19 mouse cellular contexts compared by ENCODE assay signal in the genomic region with DNA sequence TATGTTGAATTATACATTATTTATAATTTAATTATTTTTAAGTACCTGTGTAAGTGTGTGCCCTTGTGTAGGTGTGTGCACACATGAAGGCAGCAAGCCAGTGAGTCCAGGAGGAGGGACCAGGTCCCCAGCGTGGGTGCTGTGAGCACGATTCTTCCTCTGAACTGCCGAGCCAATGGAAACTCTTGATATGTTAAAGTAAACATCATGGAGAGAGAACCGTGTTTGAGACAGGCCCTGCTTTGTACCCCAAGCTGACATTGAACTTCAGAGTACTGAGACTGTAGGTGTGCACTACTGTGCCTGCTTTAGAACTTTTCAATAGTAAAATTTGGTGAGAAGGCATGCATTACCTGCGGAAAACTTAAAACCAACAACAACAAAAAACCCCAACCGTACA. TPM values are rescaled to one million over a fixed set of nuclear protein-coding genes. Genes with fewer than 3 reads are reported as not detected.
"Had no signal": no experiment of that assay in that cellular context is flagged by ENCODE, and none has a peak within 500 bp of the region (broad histone marks: within the 10 kb centered on the region; RNA-seq: fewer than 3 reads in every experiment).

No protein-coding gene starts in this region.

- H3K4me2 ChIP-seq: limb, embryonic 13.5 days; midbrain, embryonic 11.5 days; midbrain, embryonic 15.5 days; neural tube, embryonic 12.5 days had no signal

- H3K27me3 ChIP-seq: limb, embryonic 13.5 days; megakaryocyte, embryonic 14.5 days; midbrain, embryonic 15.5 days; neural tube, embryonic 12.5 days had no signal

- H3K9ac ChIP-seq: limb, embryonic 13.5 days; midbrain, embryonic 15.5 days; neural tube, embryonic 12.5 days had no signal

- H3K4me1 ChIP-seq: limb, embryonic 13.5 days; midbrain, embryonic 15.5 days; neural tube, embryonic 12.5 days had no signal

- ATAC-seq: hindbrain, postnatal 0 days; midbrain, embryonic 15.5 days had no signal

- H3K36me3 ChIP-seq: midbrain, embryonic 15.5 days had no signal

- H3K27ac ChIP-seq: hindbrain, postnatal 0 days; layer of hippocampus, adult 2 months; limb, embryonic 13.5 days; midbrain, embryonic 15.5 days; neural tube, embryonic 12.5 days had no signal

- H3K4me3 ChIP-seq: layer of hippocampus, adult 2 months; limb, embryonic 13.5 days; megakaryocyte, embryonic 14.5 days; midbrain, embryonic 15.5 days; neural tube, embryonic 12.5 days had no signal

- H3K9me3 ChIP-seq: limb, embryonic 13.5 days; megakaryocyte, embryonic 14.5 days; midbrain, embryonic 15.5 days; neural tube, embryonic 12.5 days had no signal

- DNase-seq: kidney, adult 18-20 months; kidney, postnatal 10 days; kidney, postnatal 4 days; left cerebral cortex, postnatal 4 days; lung, adult 18-20 months; lung, postnatal 4 days; thymus, postnatal 36 days had no signal

RNA-seq across cellular contexts. Expression of a gene that starts 25.0 kb away (rescaled TPM):
- total RNA-seq: hindbrain, postnatal 0 days; layer of hippocampus, adult 2 months; layer of hippocampus, postnatal 10 days; left cerebral cortex, postnatal 4 days; neutrophil, adult 5-6 weeks had no signal
- polyA plus RNA-seq: hindbrain, postnatal 0 days; intestine, embryonic 14.5 days; kidney, embryonic 14.5 days; midbrain, embryonic 11.5 days; midbrain, embryonic 15.5 days; neural tube, embryonic 12.5 days; thymus, postnatal 0 days had no signal
